Mouse (Mus musculus): Measurements from ENCODE around the gene Accsl.

The Accsl gene

GRCm38 (mm10) chr2:93869107-93869600 is at the start of gene Accsl:
Gene Accsl (minus strand): TSS chr2:93869157.
- DNase-seq (ENCODE audit: low spot score): no peak

GRCm38 (mm10) chr2:93913552-93913951 is 44.6 kb upstream of the Accsl start:
- no peak for DNase-seq (ENCODE audit: low spot score)

- DNase-seq (ENCODE audit: low spot score): no peak
These were observed 43.0 kb upstream of the Accsl start for GRCm38 (mm10) chr2:93911942-93912341.

- no peak for DNase-seq (ENCODE audit: low spot score)
These were observed 40.8 kb upstream of the Accsl start for GRCm38 (mm10) chr2:93909716-93910115.

- no peak for DNase-seq (ENCODE audit: low spot score)
These were observed 38.8 kb upstream of the Accsl start for GRCm38 (mm10) chr2:93907519-93908294.

- no peak for DNase-seq (ENCODE audit: low spot score)
These were observed 37.4 kb upstream of the Accsl start for GRCm38 (mm10) chr2:93906316-93906715.

- DNase-seq (ENCODE audit: low spot score): no peak
These were observed 34.5 kb upstream of the Accsl start for GRCm38 (mm10) chr2:93903415-93903814.

- no peak for DNase-seq (ENCODE audit: low spot score)
These were observed 33.8 kb upstream of the Accsl start for GRCm38 (mm10) chr2:93902680-93903305.

- no peak for DNase-seq (ENCODE audit: low spot score)
These were observed 30.7 kb upstream of the Accsl start for GRCm38 (mm10) chr2:93899397-93900380.

GRCm38 (mm10) chr2:93891611-93892280 is 22.8 kb upstream of the Accsl start:
- DNase-seq (ENCODE audit: low spot score): no peak

GRCm38 (mm10) chr2:93890143-93890542 is 21.2 kb upstream of the Accsl start:
- DNase-seq (ENCODE audit: low spot score): no peak

- DNase-seq (ENCODE audit: low spot score): no peak
These were observed 20.1 kb upstream of the Accsl start for GRCm38 (mm10) chr2:93889071-93889470.

GRCm38 (mm10) chr2:93888366-93888765 is 19.4 kb upstream of the Accsl start:
- DNase-seq (ENCODE audit: low spot score): no peak

GRCm38 (mm10) chr2:93887273-93887672 is 18.3 kb upstream of the Accsl start:
- no peak for DNase-seq (ENCODE audit: low spot score)

- DNase-seq (ENCODE audit: low spot score): no peak
These were observed 17.2 kb upstream of the Accsl start for GRCm38 (mm10) chr2:93886013-93886794.

GRCm38 (mm10) chr2:93883066-93883465 is 14.1 kb upstream of the Accsl start:
- DNase-seq (ENCODE audit: low spot score): no peak

GRCm38 (mm10) chr2:93881640-93882367 is 12.8 kb upstream of the Accsl start:
- DNase-seq (ENCODE audit: low spot score): no peak

- DNase-seq (ENCODE audit: low spot score): no peak
These were observed 12.0 kb upstream of the Accsl start for GRCm38 (mm10) chr2:93880981-93881380.

GRCm38 (mm10) chr2:93880450-93880849 is 11.5 kb upstream of the Accsl start:
- no peak for DNase-seq (ENCODE audit: low spot score)

GRCm38 (mm10) chr2:93877005-93877404 is 8.0 kb upstream of the Accsl start:
- DNase-seq (ENCODE audit: low spot score): no peak

All from urinary bladder, postnatal 25 days (tissue).